Mouse (Mus musculus): ENCODE results near the gene Olfr855. TPM values are rescaled to one million over a fixed set of nuclear protein-coding genes. Genes with fewer than 3 reads are reported as not detected.

The Olfr855 gene
- not detected in 2 replicates for polyA plus RNA-seq (2014; fragmentation: Nextera tagmentation; extraction: Ambion mirVana)

DNA sequence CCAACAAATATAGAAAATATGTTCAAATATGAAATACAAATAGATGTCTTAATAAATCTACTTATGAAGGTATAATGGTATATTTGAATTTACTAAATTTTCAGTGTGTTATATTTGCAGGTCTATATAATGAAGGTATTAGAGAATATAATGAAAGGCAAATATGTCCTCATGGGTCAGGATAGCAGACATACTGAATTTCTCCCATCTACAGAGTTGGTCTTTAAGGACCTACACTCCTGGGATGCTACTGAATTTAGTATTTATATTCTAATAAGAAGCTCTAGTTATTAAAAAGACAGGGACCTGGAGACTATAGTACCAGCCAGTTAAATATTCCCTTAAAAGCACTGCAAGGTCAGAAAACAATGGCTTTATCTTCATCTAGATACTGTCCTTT, at the start of gene Olfr855:
Gene Olfr855, plus strand, starts transcription at position 301 of the 400 bp plus-strand sequence.
- Histone ChIP-seq H3K9me3 (ENCODE audit: control insufficient read depth, low read length) (no peaks in the 10 kb centered on the region), H3K4me3 (ENCODE audit: low read depth, low read length) (no peak within 1 kb of the TSS), H3K27ac (ENCODE audit: low read depth, low read length) (no peak within 1 kb of the TSS), H3K4me2 (no peak within 1 kb of the TSS), H3K4me1 (replicated peaks; ENCODE audit: control insufficient read depth, insufficient read depth, low read length) (no peaks in the 10 kb centered on the region), H3K9ac (ENCODE audit: low read depth, low read length) (no peak within 1 kb of the TSS), H3K36me3 (ENCODE audit: control insufficient read depth, insufficient read depth, low read length) (no peaks in the 10 kb centered on the region), H3K27me3 (replicated peaks; ENCODE audit: control insufficient read depth, insufficient read depth, low read length) (no peaks in the 10 kb centered on the region)
- DNase-seq (ENCODE audit: low spot score) (no peak), ATAC-seq (replicated peaks; ENCODE audit: low FRiP score) (no peak)

DNA sequence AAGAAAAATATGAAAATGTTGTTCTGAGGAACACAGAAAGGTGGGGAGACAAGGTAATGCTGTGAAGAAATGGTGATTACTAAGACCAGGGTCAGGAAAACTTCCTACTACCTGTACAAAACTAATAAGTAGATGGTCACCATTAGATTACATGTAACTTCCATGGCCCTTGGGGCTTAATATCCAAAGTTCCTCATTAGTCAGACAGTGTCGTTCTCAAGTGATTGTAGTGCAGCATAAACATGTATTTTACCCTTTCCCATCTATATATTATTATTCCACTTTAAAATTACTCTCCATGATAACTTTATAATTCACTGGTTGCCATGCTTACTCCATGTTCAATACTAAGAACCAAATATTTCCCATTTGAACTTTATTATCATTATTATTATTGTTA, 41.4 kb upstream of the Olfr855 start, which contains the start of gene Olfr853:
Gene Olfr853, minus strand, starts transcription at position 101 of the 400 bp plus-strand sequence.
- H3K27ac ChIP-seq (ENCODE audit: low read depth, low read length) = no peak within 1 kb of the TSS
- no peaks in the 10 kb centered on the region for H3K9me3 ChIP-seq (ENCODE audit: control insufficient read depth, low read length)
- no peak within 1 kb of the TSS for H3K4me3 ChIP-seq (ENCODE audit: low read depth, low read length)
- H3K9ac ChIP-seq (ENCODE audit: low read depth, low read length) = no peak within 1 kb of the TSS
- no peak for DNase-seq (ENCODE audit: low spot score)
- no peaks in the 10 kb centered on the region for H3K4me1 ChIP-seq (replicated peaks; ENCODE audit: control insufficient read depth, insufficient read depth, low read length)
- 73% methylated on average over 1 of the region's 1 CpGs for WGBS
- H3K36me3 ChIP-seq (ENCODE audit: control insufficient read depth, insufficient read depth, low read length) = no peaks in the 10 kb centered on the region
- H3K27me3 ChIP-seq (replicated peaks; ENCODE audit: control insufficient read depth, insufficient read depth, low read length) = no peaks in the 10 kb centered on the region
- no peak for ATAC-seq (replicated peaks; ENCODE audit: low FRiP score)
- no peak within 1 kb of the TSS for H3K4me2 ChIP-seq

DNA sequence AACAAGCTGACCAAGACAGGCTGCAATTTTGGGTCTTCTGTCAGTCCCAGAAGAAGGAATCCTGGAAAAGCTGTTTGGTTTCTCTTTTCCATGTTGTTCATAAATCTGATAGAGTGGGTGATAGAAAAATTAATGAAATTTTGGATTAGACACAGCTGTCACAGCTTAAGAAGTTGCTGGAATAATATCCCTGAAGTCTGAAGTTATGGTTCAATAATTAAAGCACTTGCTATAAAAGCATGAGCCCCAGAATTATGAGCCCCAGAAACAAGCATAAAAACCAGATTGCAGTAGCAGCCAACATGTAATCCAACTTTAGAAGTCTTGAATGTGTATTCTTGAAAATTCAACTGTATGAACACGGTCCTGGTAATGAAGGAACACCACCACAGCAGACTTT, 15.1 kb upstream of the Olfr855 start, which contains the start of gene Olfr854:
Gene Olfr854, minus strand, starts transcription at position 101 of the 400 bp plus-strand sequence.
- 59% methylated on average over 1 of the region's 1 CpGs for WGBS
- Histone ChIP-seq H3K27ac (ENCODE audit: low read depth, low read length) (no peak within 1 kb of the TSS), H3K4me2 (no peak within 1 kb of the TSS), H3K27me3 (replicated peaks; ENCODE audit: control insufficient read depth, insufficient read depth, low read length) (no peaks in the 10 kb centered on the region), H3K4me3 (ENCODE audit: low read depth, low read length) (no peak within 1 kb of the TSS), H3K36me3 (ENCODE audit: control insufficient read depth, insufficient read depth, low read length) (no peaks in the 10 kb centered on the region), H3K9me3 (ENCODE audit: control insufficient read depth, low read length) (no peaks in the 10 kb centered on the region), H3K4me1 (replicated peaks; ENCODE audit: control insufficient read depth, insufficient read depth, low read length) (no peaks in the 10 kb centered on the region), H3K9ac (ENCODE audit: low read depth, low read length) (no peak within 1 kb of the TSS)
- DNase-seq (ENCODE audit: low spot score) (no peak), ATAC-seq (replicated peaks; ENCODE audit: low FRiP score) (no peak)

DNA sequence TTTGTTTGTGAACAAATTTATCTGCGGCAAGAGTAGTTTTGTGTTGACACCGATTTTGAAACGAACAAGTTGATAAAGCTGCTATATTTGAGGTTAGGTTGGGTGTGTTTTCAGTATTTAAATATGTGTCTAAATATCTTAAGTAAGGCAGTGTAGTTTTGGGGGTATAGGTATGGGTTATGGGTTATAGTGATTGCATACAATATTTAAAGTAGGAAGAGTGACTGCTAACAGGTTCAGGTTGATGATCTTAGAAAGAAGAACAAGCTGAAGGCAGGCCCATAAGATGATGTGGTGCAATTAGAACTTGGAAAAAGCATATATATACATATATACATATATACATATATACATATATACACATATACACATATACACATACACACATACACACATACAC, 38.9 kb downstream of the Olfr855 start:
- Histone ChIP-seq H3K4me1 (replicated peaks; ENCODE audit: control insufficient read depth, insufficient read depth, low read length) (no peaks in the 10 kb centered on the region), H3K27ac (ENCODE audit: low read depth, low read length) (no peak overlapping the region)
- WGBS = 98% methylated on average over 3 of the region's 3 CpGs

DNA sequence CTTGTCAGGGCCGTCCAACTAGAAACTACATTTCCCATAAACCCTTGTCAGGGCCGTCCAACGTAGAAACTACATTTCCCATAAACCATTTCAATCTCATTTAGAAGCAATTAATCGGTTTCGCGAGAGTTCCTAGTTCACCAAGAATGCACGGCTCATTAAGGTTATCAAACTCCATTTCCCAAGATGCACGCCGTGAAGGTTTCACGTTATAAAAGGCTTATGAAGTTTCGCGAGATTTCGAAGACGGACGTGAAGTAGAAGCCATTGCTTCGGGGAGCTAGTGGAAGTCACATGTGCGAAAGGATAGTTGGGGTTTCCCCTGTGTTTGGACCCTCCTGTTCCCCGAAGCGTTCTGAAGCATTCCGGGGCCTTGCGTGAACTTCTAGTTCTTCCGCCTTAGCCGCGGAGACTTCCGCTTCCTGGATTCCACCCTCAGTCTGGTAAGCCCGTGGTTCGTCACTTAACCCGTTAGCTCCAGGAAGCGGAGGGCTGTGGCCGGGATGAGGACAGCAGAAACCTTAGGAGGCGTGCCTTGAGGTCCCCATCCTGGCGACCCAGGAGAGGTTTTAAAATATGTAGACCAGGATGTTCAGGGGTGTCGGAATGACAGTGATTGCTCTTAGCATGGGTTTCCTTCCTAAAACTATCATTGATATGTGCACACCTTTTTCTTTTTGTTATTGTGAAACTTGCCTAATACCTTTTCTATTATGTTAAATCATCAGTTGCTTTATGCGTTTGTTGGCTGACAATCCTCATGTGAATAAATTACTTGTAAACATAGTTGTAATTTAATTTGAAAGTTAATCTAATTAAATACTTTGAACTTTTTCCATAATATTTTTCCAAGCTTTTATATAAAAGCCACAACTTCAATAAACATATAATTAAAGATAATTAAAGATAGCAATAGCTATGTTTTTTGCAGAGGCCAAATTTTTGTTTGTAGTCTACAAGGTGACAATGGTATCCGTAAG, 39.7 kb downstream of the Olfr855 start, which contains the start of gene Zfp317:
Gene Zfp317, plus strand, starts transcription at position 260 of the 980 bp plus-strand sequence.
- peak within 1 kb of the TSS; percentile 91 for H3K27ac ChIP-seq (ENCODE audit: low read depth, low read length)
- no peaks in the 10 kb centered on the region for H3K4me1 ChIP-seq (replicated peaks; ENCODE audit: control insufficient read depth, insufficient read depth, low read length)
- WGBS = 2% methylated on average over 35 of the region's 35 CpGs
- H3K9ac ChIP-seq (ENCODE audit: low read depth, low read length) = peak within 1 kb of the TSS; percentile 80
- peak; percentile 82 for DNase-seq (ENCODE audit: low spot score)
- peak; percentile 97 for ATAC-seq (replicated peaks; ENCODE audit: low FRiP score)
- peak within 1 kb of the TSS; percentile 68 for H3K4me3 ChIP-seq (ENCODE audit: low read depth, low read length)
- H3K4me2 ChIP-seq = peak within 1 kb of the TSS; percentile 57
- no peaks in the 10 kb centered on the region for H3K27me3 ChIP-seq (replicated peaks; ENCODE audit: control insufficient read depth, insufficient read depth, low read length)
- H3K36me3 ChIP-seq (ENCODE audit: control insufficient read depth, insufficient read depth, low read length) = no peaks in the 10 kb centered on the region; the same call in 1 of the 2 replicates
- H3K9me3 ChIP-seq (ENCODE audit: control insufficient read depth, low read length) = no peaks in the 10 kb centered on the region

More for the DNA sequence above, 38.9 kb downstream of the Olfr855 start:
- no peaks in the 10 kb centered on the region for H3K27me3 ChIP-seq (replicated peaks; ENCODE audit: control insufficient read depth, insufficient read depth, low read length)
- no peak overlapping the region for H3K9ac ChIP-seq (ENCODE audit: low read depth, low read length)
- H3K9me3 ChIP-seq (ENCODE audit: control insufficient read depth, low read length) = no peaks in the 10 kb centered on the region
- H3K4me2 ChIP-seq = no peak overlapping the region
- H3K4me3 ChIP-seq (ENCODE audit: low read depth, low read length) = no peak overlapping the region
- ATAC-seq (replicated peaks; ENCODE audit: low FRiP score) = no peak
- DNase-seq (ENCODE audit: low spot score) = no peak
- H3K36me3 ChIP-seq (ENCODE audit: control insufficient read depth, insufficient read depth, low read length) = no peaks in the 10 kb centered on the region; the same call in 1 of the 2 replicates

DNA sequence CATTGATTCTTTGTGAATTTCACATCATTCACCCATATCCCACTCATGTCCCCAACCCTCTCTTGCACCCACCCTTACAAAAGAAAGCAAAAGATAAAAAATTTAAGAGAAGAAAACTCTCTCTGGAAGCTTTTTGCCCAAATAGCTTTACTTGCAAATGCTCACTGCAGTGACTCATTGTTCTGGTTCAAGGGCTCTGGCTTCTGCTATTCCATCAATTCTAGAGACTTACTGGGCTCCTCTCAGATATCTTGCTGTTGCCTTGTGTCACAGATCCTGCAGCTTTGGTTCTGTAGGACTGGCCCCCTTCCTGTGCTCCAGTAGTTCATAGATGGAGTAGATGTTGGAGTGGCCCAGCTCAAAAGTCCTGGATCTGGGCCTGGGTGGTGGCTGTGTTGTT, 47.2 kb downstream of the Olfr855 start:
- Histone ChIP-seq H3K4me3 (ENCODE audit: low read depth, low read length) (no peak overlapping the region), H3K27me3 (replicated peaks; ENCODE audit: control insufficient read depth, insufficient read depth, low read length) (no peaks in the 10 kb centered on the region), H3K27ac (ENCODE audit: low read depth, low read length) (no peak overlapping the region), H3K36me3 (ENCODE audit: control insufficient read depth, insufficient read depth, low read length) (peaks cover 11% of the 10 kb centered on the region), H3K9me3 (ENCODE audit: control insufficient read depth, low read length) (no peaks in the 10 kb centered on the region), H3K4me1 (replicated peaks; ENCODE audit: control insufficient read depth, insufficient read depth, low read length) (no peaks in the 10 kb centered on the region), H3K9ac (ENCODE audit: low read depth, low read length) (no peak overlapping the region), H3K4me2 (no peak overlapping the region)
- DNase-seq (ENCODE audit: low spot score) (no peak), ATAC-seq (replicated peaks; ENCODE audit: low FRiP score) (no peak)

Other genes starting within 250 kb of the Olfr855 start
- not detected in 2 replicates for gene Olfr845, start 246.2 kb upstream of the Olfr855 start, polyA plus RNA-seq (2014; fragmentation: Nextera tagmentation; extraction: Ambion mirVana)
- not detected in 2 replicates for gene Olfr846, start 218.6 kb upstream of the Olfr855 start, polyA plus RNA-seq (2014; fragmentation: Nextera tagmentation; extraction: Ambion mirVana)
- not detected in 2 replicates for gene Olfr847, start 203.9 kb upstream of the Olfr855 start, polyA plus RNA-seq (2014; fragmentation: Nextera tagmentation; extraction: Ambion mirVana)
- gene Olfr849, start 142.4 kb upstream of the Olfr855 start, polyA plus RNA-seq (2014; fragmentation: Nextera tagmentation; extraction: Ambion mirVana) = not detected in 2 replicates
- gene Olfr850, start 104.4 kb upstream of the Olfr855 start, polyA plus RNA-seq (2014; fragmentation: Nextera tagmentation; extraction: Ambion mirVana) = not detected in 2 replicates
- not detected in 2 replicates for gene Olfr851, start 89.3 kb upstream of the Olfr855 start, polyA plus RNA-seq (2014; fragmentation: Nextera tagmentation; extraction: Ambion mirVana)
- gene Olfr853, start 41.5 kb upstream of the Olfr855 start, polyA plus RNA-seq (2014; fragmentation: Nextera tagmentation; extraction: Ambion mirVana) = not detected in 2 replicates
- gene Olfr854, start 15.2 kb upstream of the Olfr855 start, polyA plus RNA-seq (2014; fragmentation: Nextera tagmentation; extraction: Ambion mirVana) = not detected in 2 replicates
- 23.7 and 28.4 TPM in 2 replicates for gene Zfp317, start 39.5 kb downstream of the Olfr855 start, polyA plus RNA-seq (2014; fragmentation: Nextera tagmentation; extraction: Ambion mirVana)
- not detected in 2 replicates for gene Olfr857, start 126.8 kb downstream of the Olfr855 start, polyA plus RNA-seq (2014; fragmentation: Nextera tagmentation; extraction: Ambion mirVana)
- not detected in 2 replicates for gene Olfr58, start 197.7 kb downstream of the Olfr855 start, polyA plus RNA-seq (2014; fragmentation: Nextera tagmentation; extraction: Ambion mirVana)
- not detected in 2 replicates for gene Olfr859, start 222.3 kb downstream of the Olfr855 start, polyA plus RNA-seq (2014; fragmentation: Nextera tagmentation; extraction: Ambion mirVana)